ENCODE assay signal across 8 mouse cellular contexts in genomic region chr4:126839873-126840272, GRCm38 (mm10).
DNase-seq lines count a peak whose midpoint lies in the region; ATAC-seq and TF ChIP-seq lines count a peak whose summit lies in the region.

No protein-coding gene starts in this region.

- no peak; the same call in 1 of the 2 replicates for ATAC-seq in kidney, postnatal 0 days (replicated peaks; ENCODE audit: low FRiP score, low read depth)
- ATAC-seq in liver, embryonic 11.5 days (replicated peaks; ENCODE audit: low FRiP score) = no peak
- ATAC-seq in stomach, embryonic 14.5 days (ENCODE audit: insufficient number of reproducible peaks, insufficient read depth, low FRiP score, low read depth) = 0 out of 2 replicates have a peak, but pooled peaks have one; percentile 33

- DNase-seq in A20 (ENCODE audit: low read depth, low spot score) = peak; percentile 76
- DNase-seq in adrenal gland, adult (ENCODE audit: inconsistent age in 2 of 2, low spot score in 1 of 2) = peak; percentile 81 to 94
- peak; percentile 67 to 83 for DNase-seq in gastrocnemius, postnatal 4 days (ENCODE audit: low spot score in 2 of 2)
- peak; percentile 82 for DNase-seq in kidney, postnatal 0 days (ENCODE audit: low spot score)
- peak; percentile 77 for DNase-seq in liver, embryonic 11.5 days (ENCODE audit: low spot score)
- DNase-seq in neural tube, embryonic 10.5 days (ENCODE audit: extremely low spot score, low spot score) = peak; percentile 86

- peak; percentile 92 for TF ChIP-seq CTCF in cortical plate, adult 2 months (IDR thresholded peaks at IDR 0.05; ENCODE audit: extremely low read depth, insufficient read depth, low read length)
- peak; percentile 91 for TF ChIP-seq CTCF in kidney, postnatal 0 days (IDR thresholded peaks at IDR 0.05; ENCODE audit: low read depth)

- no peak overlapping the region for H3K4me2 ChIP-seq in kidney, postnatal 0 days (ENCODE audit: low read length)
- H3K4me2 ChIP-seq in liver, embryonic 11.5 days = no peak overlapping the region
- H3K4me2 ChIP-seq in stomach, embryonic 14.5 days (replicated peaks; ENCODE audit: low read depth, low read length) = no peak overlapping the region

- H3K27ac ChIP-seq in cortical plate, adult 2 months (ENCODE audit: insufficient read depth, low read length) = no peak overlapping the region
- no peak overlapping the region for H3K27ac ChIP-seq in kidney, postnatal 0 days
- no peak overlapping the region for H3K27ac ChIP-seq in liver, embryonic 11.5 days (ENCODE audit: low read depth, low read length)
- no peak overlapping the region for H3K27ac ChIP-seq in stomach, embryonic 14.5 days (ENCODE audit: low read length)

- no peak for TF ChIP-seq POLR2A in cortical plate, adult 2 months (IDR thresholded peaks at IDR 0.05; ENCODE audit: extremely low read depth, insufficient read depth, low read length)

- 21% methylated on average over 7 of the region's 7 CpGs for WGBS in kidney, postnatal 0 days
- 18% methylated on average over 7 of the region's 7 CpGs for WGBS in liver, embryonic 11.5 days
- WGBS in stomach, embryonic 14.5 days = 16% methylated on average over 7 of the region's 7 CpGs

- no peaks in the 10 kb centered on the region for H3K27me3 ChIP-seq in kidney, postnatal 0 days (ENCODE audit: insufficient read depth, low read length)
- H3K27me3 ChIP-seq in liver, embryonic 11.5 days (replicated peaks; ENCODE audit: control insufficient read depth, insufficient read depth, low read length) = no peaks in the 10 kb centered on the region
- no peaks in the 10 kb centered on the region for H3K27me3 ChIP-seq in stomach, embryonic 14.5 days (ENCODE audit: control insufficient read depth, insufficient read depth, low read length)

- peaks cover 24% of the 10 kb centered on the region for H3K36me3 ChIP-seq in kidney, postnatal 0 days (ENCODE audit: insufficient read depth, low read length)
- H3K36me3 ChIP-seq in liver, embryonic 11.5 days (ENCODE audit: control insufficient read depth, insufficient read depth, low read length) = no peaks in the 10 kb centered on the region
- peaks cover 20% of the 10 kb centered on the region for H3K36me3 ChIP-seq in stomach, embryonic 14.5 days (ENCODE audit: control insufficient read depth, insufficient read depth, low read length)

- H3K9ac ChIP-seq in kidney, postnatal 0 days (ENCODE audit: low read depth, low read length) = no peak overlapping the region
- H3K9ac ChIP-seq in liver, embryonic 11.5 days (ENCODE audit: low read depth, low read length) = no peak overlapping the region
- no peak overlapping the region for H3K9ac ChIP-seq in stomach, embryonic 14.5 days (replicated peaks; ENCODE audit: low read depth, low read length)

- no peak overlapping the region for H3K4me3 ChIP-seq in cortical plate, adult 2 months (ENCODE audit: insufficient read depth, low read length)
- no peak overlapping the region for H3K4me3 ChIP-seq in kidney, postnatal 0 days (replicated peaks; ENCODE audit: low read depth, low read length)
- H3K4me3 ChIP-seq in liver, embryonic 11.5 days (ENCODE audit: low read depth, low read length) = no peak overlapping the region
- H3K4me3 ChIP-seq in stomach, embryonic 14.5 days (ENCODE audit: low read depth, low read length) = no peak overlapping the region

- no peaks in the 10 kb centered on the region; the same call in 1 of the 2 replicates for H3K4me1 ChIP-seq in cortical plate, adult 2 months (ENCODE audit: control insufficient read depth, insufficient read depth, low read length)
- no peaks in the 10 kb centered on the region for H3K4me1 ChIP-seq in kidney, postnatal 0 days (replicated peaks; ENCODE audit: insufficient read depth, low read length)
- no peaks in the 10 kb centered on the region for H3K4me1 ChIP-seq in liver, embryonic 11.5 days (replicated peaks; ENCODE audit: control insufficient read depth, insufficient read depth, low read length)
- no peaks in the 10 kb centered on the region for H3K4me1 ChIP-seq in stomach, embryonic 14.5 days (ENCODE audit: control insufficient read depth, insufficient read depth, low read length)

- no peaks in the 10 kb centered on the region for H3K9me3 ChIP-seq in kidney, postnatal 0 days (replicated peaks; ENCODE audit: low read length)
- H3K9me3 ChIP-seq in liver, embryonic 11.5 days (ENCODE audit: control insufficient read depth, low read length) = no peaks in the 10 kb centered on the region
- no peaks in the 10 kb centered on the region for H3K9me3 ChIP-seq in stomach, embryonic 14.5 days (ENCODE audit: control insufficient read depth, low read depth, low read length)
